Mouse (Mus musculus) ovary, postnatal 36 days (tissue): Measurements from ENCODE around the gene Tepsin.

Source experiments
- DNase-seq: peaks from one replicate; pipeline ENCODE4 v3.0.0; 2022; ENCODE audit warnings: low spot score, mixed read lengths

The Tepsin gene

GRCm38 (mm10) chr11:120064006-120064667 lies 34.4 kb downstream of the Tepsin start:
- DNase-seq = no peak

GRCm38 (mm10) chr11:120063326-120063725 lies 35.2 kb downstream of the Tepsin start:
- DNase-seq = no peak

DNA sequence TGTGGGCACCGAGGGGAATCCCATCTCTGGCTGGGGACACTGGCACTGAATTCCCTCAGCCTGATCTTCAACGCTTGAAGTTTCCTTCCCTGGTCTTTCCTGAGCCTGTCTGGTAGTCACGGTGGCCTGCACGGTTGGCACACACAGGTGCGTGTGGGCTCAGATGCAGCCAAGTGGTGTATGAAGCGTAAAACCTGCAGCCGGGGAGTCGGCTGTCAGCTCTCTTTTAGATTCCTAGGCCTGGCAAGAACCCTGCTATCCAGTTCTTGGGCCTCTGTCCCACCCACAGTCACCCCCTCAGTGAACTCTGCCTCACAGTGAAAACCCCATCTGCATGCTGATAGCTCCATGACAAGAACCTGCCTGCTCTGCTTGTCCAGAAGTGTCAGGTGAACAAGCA lies 37.9 kb downstream of the Tepsin start:
- no peak for DNase-seq

DNA sequence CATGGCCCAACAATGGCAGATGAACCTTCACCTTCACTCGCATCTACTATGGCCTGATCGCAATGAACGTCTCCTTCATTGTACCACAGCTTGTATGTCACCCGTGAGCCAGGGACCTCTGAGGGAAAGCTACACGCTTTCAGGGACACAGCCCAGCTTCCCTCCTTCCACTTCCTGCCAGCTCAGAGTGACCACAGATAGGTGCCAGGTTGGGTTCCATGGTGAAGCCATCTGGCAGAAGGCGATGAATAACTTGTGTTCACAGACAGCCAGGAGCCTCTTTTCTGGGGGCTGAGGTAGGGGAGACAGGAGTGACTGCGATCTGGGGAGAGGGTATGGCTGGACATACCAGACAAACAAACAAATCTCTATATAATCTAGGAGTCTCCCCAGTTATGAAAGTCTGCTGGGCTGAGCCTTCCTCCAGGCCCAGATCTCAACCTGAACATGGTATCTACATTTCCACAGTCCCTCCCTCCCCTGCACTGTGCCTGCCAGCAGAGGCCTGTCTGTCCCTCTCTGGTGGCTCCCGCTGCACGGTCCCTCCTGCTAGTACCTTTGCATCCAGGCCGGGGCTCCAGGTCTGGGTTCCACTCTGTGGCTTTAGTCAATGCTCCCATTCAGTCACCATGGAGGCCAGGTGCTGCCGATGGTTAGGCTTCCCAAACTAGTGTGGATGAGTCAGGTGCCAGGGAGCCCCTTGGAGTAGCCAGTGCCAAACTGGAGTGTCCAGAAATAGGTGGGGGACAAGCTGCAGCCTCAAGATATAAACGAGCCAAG lies 42.4 kb downstream of the Tepsin start:
- no peak for DNase-seq

DNA sequence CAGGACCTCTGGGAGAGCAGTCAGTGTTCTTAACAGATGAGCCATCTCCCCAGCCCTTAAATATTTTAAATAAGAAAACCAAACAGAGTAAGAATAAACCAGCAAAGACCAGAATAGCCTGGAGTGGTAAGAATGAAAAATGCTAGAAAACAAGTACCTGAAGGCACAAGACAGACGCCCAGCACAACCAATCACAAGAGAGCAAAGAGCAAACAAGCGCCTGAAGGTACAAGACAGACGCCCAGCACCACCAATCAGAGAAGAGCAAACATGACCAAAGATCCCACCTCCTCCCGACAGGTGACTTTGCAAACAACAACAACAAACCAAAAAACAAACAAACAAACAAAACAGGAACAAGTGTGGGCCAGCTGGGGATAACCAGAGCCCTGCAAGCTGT lies 44.7 kb downstream of the Tepsin start:
- no peak for DNase-seq

DNA sequence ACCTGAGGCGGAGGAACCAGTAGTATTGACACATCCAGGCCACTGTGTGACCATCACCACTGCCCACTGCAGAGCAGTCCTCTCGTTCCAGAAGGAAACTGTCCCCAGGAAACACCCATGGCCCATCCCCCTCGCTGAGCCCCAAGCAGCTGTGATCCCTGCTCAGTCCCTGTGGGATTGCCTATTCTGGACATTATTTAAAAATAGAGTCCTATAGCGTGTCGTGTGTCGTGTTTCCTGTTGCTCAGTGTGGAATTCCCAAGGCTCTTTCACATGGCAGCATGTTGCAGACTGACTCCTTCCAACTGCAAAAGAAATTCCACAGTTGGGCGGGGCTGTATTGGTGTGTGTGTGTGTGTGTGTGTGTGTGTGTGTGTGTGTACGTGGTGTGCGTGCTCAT lies 46.3 kb downstream of the Tepsin start:
- DNase-seq = no peak

GRCm38 (mm10) chr11:120051124-120051811 lies 47.3 kb downstream of the Tepsin start:
- DNase-seq = peak; percentile 51

DNA sequence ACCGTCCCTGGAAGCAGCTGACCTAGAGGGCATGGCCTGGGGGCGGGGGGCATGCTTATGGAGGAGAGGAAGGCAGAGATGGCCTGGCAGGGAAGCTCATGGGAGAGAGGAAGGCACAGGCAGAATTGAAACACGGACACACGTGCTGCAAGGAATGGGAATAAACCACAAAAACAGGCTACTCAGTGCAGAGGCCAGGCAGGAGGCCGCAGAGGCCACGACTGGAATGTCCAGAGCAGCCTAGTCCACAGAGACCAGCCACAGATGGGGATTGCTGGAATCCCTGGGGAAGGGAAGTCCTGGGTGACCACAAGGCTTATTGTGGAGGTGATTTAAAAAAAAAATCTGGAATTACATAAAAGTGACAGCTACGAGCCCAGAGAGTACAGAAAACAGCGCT lies 49.5 kb downstream of the Tepsin start:
- no peak for DNase-seq

- DNase-seq = no peak
Observed at GRCm38 (mm10) chr11:120048252-120048556, 50.3 kb downstream of the Tepsin start.

DNA sequence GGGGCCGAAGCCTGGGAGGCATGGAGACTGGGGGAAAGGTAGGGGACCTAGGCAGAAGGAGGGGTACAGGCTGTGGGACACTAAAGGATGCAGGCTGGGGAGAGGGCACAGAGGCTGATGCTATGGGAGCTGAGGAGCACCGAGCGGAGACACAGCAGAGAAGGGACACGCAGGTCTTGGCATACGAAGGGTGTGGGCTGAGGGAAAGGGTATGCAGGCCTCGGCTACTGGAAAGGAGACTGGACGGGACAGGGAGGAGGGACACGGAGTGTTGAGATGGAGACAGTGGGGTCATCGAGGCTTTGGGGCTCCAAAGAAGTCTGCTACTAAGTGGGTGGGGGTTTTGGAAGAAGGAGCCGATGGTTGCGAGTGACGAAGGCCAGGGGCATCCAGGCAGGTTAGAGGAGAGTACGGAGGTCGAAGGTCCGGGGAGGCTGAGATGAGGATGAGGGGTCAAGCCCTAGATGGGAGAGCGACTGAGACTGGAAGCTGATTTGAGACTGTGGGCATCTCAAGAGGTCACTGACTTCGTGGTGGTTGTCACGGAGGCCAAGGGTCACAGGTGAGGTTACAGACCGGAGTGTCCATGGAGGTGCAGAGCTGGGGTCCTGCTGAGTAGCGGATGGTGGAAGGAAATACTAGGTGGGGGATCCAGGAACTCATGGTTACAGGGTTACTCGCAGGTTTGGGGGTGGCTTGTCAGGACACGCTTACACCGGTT lies 50.8 kb downstream of the Tepsin start:
- DNase-seq = no peak

DNA sequence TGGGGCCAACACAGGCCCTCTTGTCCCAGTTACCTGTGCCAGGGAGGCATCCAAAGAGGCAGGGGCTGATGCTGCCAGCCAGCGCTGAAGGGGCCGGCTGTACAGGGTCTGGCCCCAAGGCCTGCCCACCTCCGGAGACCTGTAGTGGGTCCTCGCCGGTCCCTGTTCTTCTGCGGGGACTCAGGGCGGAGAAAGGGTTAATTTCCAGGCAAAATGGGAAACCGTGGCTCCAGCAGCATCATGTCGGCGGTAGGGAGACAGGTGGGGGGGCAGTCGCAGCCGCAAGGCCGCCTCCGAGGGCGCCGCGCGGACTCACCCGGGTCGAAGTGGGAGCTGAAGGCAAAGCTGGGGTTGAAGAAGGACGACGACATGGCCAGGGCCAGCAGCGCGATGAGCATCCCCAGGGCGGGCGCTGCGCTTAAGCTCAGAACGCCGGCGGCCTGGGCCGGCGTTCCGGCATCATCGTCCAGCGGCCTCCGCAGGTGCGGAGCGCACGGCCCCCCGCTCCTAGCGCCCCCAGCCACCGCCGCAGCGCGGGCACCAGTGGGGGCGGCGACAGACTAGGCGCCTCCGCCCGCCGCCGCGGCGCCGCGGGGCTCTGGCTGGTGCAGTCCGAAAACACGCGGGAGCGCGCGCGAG lies 51.9 kb downstream of the Tepsin start, which contains the start of gene Aatk:
Gene Aatk (minus strand): TSS at position 615 of the 639 bp plus-strand sequence.
- no peak for DNase-seq

- no peak for DNase-seq
Observed at GRCm38 (mm10) chr11:120045839-120046552, 52.5 kb downstream of the Tepsin start.

GRCm38 (mm10) chr11:120045341-120045740 lies 53.2 kb downstream of the Tepsin start:
- no peak for DNase-seq

GRCm38 (mm10) chr11:120042141-120042838 lies 56.2 kb downstream of the Tepsin start:
- DNase-seq = no peak

DNA sequence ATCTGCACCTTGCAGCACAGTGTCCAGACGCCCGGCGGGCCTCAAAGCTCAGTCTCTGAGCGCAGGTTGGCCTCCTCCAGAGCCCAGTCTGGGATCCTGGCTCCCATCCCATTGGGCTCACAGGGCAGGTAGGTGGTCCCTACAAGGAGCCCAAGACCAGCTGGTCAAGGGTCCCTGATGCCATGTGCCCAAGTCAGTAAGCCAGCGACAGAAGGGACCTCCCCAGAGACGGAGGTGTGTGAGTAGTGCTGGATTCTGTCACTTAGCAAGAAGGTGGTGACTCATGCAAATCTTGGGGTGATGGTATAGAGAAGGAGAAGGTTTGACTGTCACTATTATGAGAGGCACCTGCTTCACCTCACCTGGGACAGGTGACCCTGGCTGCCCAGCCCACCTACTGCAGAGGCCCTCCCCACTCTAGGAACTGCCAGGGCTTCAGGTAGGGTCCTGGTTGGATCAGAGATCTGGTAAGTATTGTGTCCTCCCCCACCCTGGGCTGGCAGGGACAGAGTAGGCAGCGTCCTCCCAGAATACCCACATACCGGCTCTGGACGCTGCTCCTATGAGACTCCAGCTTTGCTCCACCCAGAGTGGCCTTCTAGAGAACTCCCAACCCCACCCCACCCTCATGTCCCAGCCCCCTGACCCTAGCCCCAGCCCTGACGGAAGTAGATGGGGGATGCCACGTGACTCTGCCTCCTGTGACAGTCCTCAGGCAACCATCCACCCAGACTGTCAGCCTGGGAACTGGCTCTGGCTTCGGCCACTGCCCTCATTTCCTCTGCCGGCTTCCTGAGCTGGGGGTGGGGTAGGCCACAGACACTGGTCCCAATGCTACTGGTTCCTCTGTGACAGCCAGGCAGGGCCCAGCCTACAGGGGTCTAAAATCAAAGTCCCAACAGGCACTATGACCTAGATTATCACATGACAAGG lies 57.1 kb downstream of the Tepsin start:
- DNase-seq = no peak
